Mouse (Mus musculus) brain, embryonic 14.5 days (tissue): ENCODE results near the gene Plekhg1.

ENCODE experiments used
- CTCF ChIP-seq: fragments of 200-500 bp; IDR thresholded peaks from 2 replicates; pipeline ENCODE4 v1.5.1; 2012; ENCODE audit warnings: inconsistent platforms, mild to moderate bottlenecking, moderate library complexity, borderline replicate concordance; ENCODE audit not compliant: insufficient read depth, insufficient read length; ENCODE audit errors: extremely low read depth
- POLR2A ChIP-seq: fragments of 200-500 bp; IDR thresholded peaks from 2 replicates; pipeline ENCODE4 v1.6.1; 2012; ENCODE audit warnings: mild to moderate bottlenecking, inconsistent platforms, borderline replicate concordance; ENCODE audit not compliant: poor library complexity, insufficient read depth, insufficient read length, severe bottlenecking; ENCODE audit errors: extremely low read depth

DNA sequence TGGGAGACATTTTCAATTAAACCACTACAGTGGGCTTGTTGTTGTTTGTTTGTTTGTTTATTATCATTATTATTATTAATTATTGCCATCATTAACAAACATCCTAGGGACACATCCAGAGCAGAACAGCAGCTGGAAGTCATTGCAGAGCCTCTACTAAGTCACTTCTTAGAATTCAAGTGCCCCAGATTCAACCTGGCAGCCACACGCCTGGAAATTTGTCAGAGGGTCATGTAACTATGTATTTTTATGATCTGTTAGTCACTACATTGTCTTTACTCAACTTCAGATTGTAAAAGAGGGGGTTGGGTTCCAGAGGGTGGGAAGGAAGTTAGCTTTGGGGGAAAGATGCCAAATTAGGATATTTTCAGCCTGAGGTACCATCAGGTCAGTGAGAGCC lies 47.4 kb upstream of the Plekhg1 start:
- no peak for TF ChIP-seq CTCF
- no peak for TF ChIP-seq POLR2A
